Mouse (Mus musculus): Measurements from ENCODE around the gene Dpagt1.
"Not testable (repeated sequence)": the region's sequence is repeated elsewhere in the genome, so short reads cannot be mapped to it uniquely, and the experiment has no call there.

Dpagt1 gene

GRCm38 (mm10) chr9:44319105-44319886 is 6.5 kb upstream of the Dpagt1 start:
- DNase-seq, result no peak

- peak; percentile 99 for DNase-seq
Observed at GRCm38 (mm10) chr9:44319887-44320798, 5.7 kb upstream of the Dpagt1 start, which contains the start of gene C2cd2l. Gene C2cd2l, minus strand, starts transcription at chr9:44320285.

- no peak for DNase-seq
Observed at GRCm38 (mm10) chr9:44320799-44321133, 5.1 kb upstream of the Dpagt1 start.

DNA sequence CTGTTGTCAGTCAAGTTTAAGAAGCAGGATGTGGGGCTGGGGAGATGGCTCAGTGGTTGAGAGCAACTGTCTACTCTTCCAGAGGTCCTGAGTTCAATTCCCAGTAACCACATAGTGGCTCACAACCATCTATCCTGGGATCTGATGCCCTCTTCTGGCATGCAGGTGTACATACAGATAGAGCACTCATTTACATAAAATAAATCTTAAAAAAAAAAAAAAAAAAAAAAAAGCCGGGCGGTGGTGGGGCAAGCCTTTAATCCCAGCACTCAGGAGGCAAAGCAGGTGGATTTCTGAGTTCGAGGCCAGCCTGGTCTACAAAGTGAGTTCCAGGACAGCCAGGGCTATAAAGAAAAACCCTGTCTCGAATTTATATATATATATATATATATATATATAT is 2.2 kb upstream of the Dpagt1 start:
- not testable (repeated sequence) for DNase-seq

GRCm38 (mm10) chr9:44324147-44324546 is 1.7 kb upstream of the Dpagt1 start:
- no peak for DNase-seq

DNA sequence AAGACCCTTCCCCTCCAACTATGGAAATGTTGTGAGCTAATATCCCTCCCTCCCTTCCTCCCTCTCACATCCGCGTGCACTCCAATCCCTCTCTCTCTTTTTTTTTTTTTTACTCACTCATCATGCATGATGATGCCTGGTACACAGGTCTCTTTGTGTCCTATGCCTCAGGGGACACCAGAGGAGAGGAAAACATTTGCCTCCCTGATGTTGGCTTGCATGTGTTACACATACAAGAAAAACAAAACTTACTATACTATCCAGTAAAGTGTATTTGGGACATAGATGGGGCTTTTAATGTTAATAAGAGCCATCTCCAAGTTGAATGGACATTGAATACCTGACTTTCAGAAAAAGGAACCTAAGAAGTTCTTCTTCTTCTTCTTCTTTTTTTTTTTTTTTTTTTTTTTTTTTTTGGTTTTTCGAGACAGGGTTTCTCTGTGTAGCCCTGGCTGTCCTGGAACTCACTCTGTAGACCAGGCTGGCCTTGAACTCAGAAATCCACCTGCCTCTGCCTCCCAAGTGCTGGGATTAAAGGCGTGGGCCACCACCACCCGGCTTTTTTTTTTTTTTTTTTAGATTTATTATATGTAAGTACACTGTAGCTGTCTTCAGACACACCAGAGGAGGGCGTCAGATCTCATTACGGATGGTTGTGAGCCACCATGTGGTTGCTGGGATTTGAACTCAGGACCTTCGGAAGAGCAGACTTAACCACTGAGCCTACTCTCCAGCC is 619 bp upstream of the Dpagt1 start:
- DNase-seq, result not testable (repeated sequence)

DNA sequence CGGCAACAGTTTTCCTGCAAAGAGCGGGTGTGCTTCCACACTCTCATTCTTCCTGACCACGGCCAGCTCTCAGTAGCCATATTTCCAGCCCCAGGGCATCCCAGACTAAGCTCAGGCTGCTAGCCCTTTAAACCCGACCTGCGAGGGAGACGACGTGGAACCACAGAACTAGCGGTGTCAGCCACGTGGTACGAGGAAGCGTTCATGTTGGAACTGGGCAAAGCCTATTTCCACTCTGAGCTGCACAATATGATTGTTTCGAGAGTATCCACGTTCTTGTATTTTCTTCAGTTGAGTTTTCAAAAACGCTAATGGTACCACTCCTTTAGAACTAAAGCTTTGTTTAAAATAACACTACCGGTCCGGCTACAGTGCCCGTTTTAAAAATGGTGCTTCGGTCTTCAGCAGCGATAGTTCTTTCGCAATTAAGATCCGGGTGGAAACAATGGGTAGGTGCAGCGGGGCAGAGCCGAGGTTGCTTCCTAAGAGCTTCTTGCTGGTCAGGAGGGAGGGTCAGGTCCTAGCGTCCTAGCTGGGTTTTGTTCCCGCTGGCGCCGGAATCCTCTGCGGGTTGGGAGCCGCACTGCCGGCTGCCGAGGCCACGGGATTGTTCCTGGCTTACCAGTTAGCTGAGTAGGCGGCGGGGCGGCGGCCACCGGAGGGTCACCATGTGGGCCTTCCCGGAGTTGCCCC is 698 bp downstream of the Dpagt1 start:
- DNase-seq, result peak; percentile 99

DNA sequence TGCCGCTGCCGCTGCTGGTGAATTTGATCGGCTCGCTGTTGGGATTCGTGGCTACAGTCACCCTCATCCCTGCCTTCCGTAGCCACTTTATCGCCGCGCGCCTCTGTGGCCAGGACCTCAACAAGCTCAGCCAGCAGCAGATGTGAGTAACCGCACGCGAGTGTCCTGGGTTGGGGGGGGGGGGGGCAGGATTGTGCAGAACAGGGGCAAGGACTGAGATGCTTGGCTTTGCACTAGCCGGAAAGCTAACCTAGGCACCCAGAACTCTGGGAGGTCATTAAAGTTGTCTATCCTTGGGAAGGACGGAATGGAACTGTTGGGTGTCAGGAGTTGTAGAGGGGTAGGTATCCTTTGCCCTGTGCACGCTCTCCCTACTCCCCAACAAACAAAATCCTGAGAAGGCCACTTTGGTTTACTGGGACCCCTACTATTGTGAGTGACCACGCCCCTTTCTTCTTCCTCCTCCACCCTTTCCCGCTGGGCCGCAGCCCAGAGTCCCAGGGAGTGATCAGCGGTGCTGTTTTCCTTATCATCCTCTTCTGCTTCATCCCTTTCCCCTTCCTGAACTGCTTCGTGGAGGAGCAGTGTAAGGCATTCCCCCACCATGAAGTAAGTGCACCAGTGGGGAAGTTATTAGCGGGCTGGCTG is 1.4 kb downstream of the Dpagt1 start:
- DNase-seq, result peak; percentile 98

- no peak for DNase-seq
Observed at GRCm38 (mm10) chr9:44327926-44328325, 2.1 kb downstream of the Dpagt1 start.

GRCm38 (mm10) chr9:44330736-44331135 is 4.9 kb downstream of the Dpagt1 start:
- DNase-seq, result no peak

DNA sequence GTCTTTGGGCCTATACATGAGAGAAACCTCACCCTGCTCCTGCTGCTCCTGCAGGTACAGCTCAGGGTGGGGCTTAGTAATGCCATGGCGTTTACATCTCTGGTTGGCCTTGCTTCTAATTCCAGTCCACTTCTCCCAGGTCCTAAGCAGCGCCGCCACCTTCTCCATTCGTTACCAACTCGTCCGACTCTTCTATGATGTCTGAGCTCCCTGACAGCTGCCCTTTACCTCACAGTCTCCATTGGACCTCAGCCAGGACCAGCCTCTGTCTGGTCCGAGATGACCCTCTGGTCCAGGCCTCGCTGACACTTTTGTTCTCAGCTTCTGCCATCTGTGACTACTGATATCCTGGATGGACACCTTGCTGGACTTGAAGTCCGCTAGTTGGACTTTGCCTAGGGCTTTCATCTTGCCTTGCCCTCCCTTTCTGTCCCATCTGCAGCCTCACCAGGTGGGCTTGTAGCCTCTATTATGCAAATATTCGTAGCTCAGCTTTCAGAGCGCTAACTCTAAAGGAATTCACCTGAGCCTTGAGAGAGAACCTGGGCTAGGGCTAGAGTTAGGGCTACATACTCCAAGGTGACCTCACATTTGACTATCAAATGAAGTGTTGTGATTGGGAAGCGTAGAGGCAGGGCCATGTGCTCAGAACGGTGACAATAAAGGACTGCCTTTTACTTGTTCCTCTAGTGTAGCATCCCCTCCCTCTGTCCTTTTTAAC is 7.3 kb downstream of the Dpagt1 start:
- DNase-seq, result no peak

DNA sequence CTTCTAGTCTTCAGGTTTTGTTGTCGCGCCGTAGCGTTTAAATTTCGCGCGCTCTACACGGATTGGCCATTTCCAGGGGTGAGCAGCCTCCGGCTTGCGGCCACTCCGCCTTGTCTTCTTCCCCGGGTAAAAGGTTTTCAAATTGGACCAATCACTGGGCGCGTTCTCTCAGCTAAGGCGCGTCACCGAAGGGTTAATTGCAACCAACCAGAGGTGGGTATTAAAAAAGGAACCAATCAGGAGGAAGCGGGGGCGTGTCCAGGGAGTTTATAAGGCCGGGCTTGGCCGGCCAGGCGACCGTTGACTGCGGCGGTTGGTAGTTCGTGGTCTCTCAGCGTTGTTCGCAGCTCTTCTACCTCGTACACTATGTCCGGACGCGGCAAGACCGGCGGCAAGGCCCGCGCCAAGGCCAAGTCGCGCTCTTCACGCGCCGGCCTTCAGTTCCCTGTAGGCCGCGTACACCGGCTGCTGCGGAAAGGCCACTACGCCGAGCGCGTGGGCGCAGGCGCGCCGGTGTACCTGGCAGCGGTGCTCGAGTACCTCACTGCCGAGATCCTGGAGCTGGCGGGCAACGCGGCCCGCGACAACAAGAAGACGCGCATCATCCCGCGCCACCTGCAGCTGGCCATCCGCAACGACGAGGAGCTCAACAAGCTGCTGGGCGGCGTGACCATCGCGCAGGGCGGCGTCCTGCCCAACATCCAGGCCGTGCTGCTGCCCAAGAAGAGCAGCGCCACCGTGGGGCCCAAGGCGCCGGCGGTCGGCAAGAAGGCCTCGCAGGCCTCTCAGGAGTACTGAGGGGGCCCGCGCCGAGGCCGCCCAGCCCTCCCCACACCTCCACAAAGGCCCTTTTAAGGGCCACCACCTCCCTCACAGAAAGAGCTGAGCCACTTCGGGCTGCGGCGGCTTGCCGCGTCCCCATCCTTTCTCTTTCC is 8.8 kb downstream of the Dpagt1 start, which contains the start of gene H2afx:
TSS of gene H2afx (plus strand) at position 299 of the 935 bp plus-strand sequence.
- DNase-seq, result peak; percentile 100

DNA sequence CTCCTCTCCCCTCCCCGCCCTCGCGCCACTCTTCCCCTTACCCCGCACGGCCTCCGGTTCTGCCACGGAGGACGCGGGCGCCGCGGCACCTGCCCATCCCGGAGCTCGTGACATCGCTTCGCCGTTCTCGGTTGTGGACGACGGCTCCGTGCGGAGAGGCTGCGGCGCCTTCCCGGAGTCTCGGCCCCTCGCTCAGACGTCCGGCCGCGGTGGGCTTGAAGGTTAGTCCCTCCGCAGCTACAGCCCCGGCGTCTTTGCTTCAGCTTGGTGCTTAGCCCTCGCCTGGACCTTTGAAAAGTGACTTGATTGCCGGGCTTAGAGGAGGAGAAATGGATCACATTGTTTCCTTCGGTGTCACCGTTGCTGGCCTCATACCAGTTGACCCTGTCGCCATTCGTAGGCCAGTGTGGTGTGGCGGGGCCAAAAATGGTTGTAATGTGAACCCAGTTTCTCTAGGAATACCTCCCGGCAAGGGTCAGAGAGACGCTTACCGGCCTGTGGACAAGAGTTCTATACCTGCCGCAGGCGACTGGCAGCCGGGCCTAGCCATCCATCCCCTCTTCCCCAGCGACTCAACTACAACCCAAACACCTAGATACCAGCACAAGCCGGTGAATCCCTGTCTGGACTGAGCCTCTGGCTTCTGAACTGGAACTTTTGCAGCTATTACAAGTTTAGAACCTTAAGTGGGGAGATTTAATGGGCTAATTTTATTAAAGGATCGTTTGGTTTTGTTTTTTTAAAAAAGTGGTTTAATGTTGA is 9.7 kb downstream of the Dpagt1 start:
- DNase-seq, result peak; percentile 93

- no peak for DNase-seq
Observed at GRCm38 (mm10) chr9:44336093-44336406, 10.2 kb downstream of the Dpagt1 start.

DNA sequence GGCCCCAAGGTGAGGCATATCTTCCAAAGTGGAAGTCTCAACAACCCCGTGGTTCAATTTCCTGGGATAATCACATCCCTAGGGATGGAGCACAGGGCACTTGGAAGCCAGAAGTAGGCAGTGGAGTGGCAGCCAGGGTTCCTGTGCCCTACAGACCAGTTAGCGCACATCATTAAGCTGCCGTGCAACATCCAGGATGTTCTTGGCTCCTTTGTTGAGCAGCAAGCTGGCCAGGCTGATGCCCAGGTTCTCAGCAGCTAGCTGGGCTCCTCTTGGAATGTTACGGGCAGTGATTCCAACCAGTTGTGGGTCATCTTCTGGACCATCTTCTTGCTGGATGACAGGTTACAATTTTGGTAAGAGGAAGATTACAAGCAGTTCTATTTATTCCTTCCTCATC is 10.7 kb downstream of the Dpagt1 start:
- DNase-seq, result not testable (repeated sequence)

DNA sequence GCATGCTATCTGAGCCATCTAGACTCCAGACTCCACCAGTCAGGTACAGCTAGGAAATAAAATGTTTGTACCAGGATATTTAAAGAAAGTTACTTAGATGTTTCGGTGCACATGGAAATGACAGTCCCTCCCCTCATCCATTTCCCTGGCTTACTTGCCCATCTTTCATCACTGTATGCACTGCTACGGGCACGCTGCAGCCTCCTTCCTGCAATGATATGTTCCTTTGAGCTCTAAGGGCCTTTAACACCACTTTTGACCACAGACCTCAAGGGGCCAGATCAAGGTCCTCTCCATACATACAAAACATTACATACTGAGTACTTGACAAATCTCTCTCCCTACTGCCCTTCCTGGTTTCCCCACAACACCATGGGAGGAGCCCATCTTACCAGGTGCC is 11.1 kb downstream of the Dpagt1 start:
- DNase-seq, result no peak

DNA sequence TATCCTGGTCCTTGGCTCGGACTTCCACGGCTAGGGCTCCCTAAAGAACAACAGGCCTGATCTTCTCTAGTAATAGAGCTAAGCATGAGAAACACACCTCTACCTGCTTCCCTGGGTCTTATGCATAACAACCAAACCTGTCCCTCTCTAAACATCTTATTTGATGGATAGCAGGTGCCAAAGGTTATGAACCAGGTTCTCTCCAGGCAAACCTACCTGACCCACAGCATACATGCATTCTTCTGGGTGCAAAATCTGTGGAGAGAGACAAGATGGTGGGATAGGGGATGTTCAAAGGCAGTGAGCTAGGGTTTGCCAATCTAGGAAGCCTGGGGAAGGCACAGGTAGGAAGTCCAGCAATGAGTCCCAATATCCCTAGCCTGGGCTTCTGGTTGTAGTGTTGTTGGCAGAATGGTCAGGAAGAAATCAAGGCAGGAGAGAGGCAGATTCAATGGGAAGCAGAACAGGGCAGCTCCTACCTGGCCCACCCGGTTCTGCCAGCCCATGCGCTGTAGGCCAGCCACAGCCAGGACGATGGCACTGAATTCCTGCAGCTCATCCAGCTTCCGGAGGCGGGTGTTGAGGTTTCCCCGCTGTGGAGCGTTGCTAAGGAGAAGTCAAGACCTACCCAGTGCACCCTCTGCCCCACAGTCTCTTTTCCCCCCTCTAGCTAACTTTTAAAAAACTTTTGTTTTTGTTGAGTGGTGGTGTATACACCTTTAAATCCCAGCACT is 11.8 kb downstream of the Dpagt1 start:
- DNase-seq, result no peak

GRCm38 (mm10) chr9:44338574-44338973 is 12.8 kb downstream of the Dpagt1 start:
- DNase-seq, result no peak

GRCm38 (mm10) chr9:44341487-44341886 is 15.7 kb downstream of the Dpagt1 start:
- peak; percentile 84 for DNase-seq
